Mouse (Mus musculus) ES-Bruce4 (cell line): ENCODE measurements around the gene Patz1. TPM values are rescaled to one million over a fixed set of nuclear protein-coding genes. Genes with fewer than 3 reads are reported as not detected.

Experiments used
- H3K27ac ChIP-seq: 2 replicates; pipeline ENCODE4 v1.5.1; 2012; ENCODE audit warnings: low read length, inconsistent platforms; ENCODE audit not compliant: insufficient read depth
- H3K27me3 ChIP-seq: 2 replicates; pipeline ENCODE4 v1.6.1; 2012; ENCODE audit warnings: mild to moderate bottlenecking, low read length, inconsistent platforms; ENCODE audit not compliant: control insufficient read depth, poor library complexity, insufficient read depth, severe bottlenecking
- H3K36me3 ChIP-seq: 2 replicates; pipeline ENCODE4 v1.6.1; 2012; ENCODE audit warnings: inconsistent platforms, mild to moderate bottlenecking, low read length, moderate library complexity; ENCODE audit not compliant: control insufficient read depth, poor library complexity, insufficient read depth, severe bottlenecking
- H3K4me1 ChIP-seq: one replicate; pipeline ENCODE4 v1.8.1; 2011; ENCODE audit warnings: low read length; ENCODE audit not compliant: control insufficient read depth, insufficient read depth
- H3K4me3 ChIP-seq: 2 replicates; pipeline ENCODE4 v1.5.1; 2011; ENCODE audit warnings: low read depth, mild to moderate bottlenecking, low read length
- H3K9ac ChIP-seq: 2 replicates; pipeline ENCODE4 v1.6.1; 2012; ENCODE audit warnings: low read depth, mild to moderate bottlenecking, inconsistent platforms; ENCODE audit not compliant: poor library complexity, severe bottlenecking
- H3K9me3 ChIP-seq: replicated peaks from 2 replicates; pipeline ENCODE4 v1.6.1; 2012; ENCODE audit warnings: mild to moderate bottlenecking, low read length, inconsistent platforms; ENCODE audit not compliant: control insufficient read depth, poor library complexity, insufficient read depth, severe bottlenecking
- CTCF ChIP-seq: IDR thresholded peaks from one replicate; pipeline ENCODE4 v1.8.1; 2011; ENCODE audit warnings: low read depth, low read length
- EP300 ChIP-seq: IDR thresholded peaks from 2 replicates; pipeline ENCODE4 v1.6.1; 2011; ENCODE audit warnings: low read depth, low read length; ENCODE audit not compliant: insufficient read depth
- POLR2A ChIP-seq: IDR thresholded peaks from one replicate; pipeline ENCODE4 v1.8.1; 2011; ENCODE audit warnings: low read length; ENCODE audit not compliant: insufficient read depth
- polyA plus RNA-seq: library from polyadenylated mRNA; stranded (reverse); fragments of >200 nt; gene quantifications from 2 replicates; pipeline ENCODE4 v1.2.4, GENCODE M21; 2011; ENCODE audit warnings: low read depth; ENCODE audit not compliant: missing spikeins, insufficient read depth, insufficient read length

Patz1 gene
- polyA plus RNA-seq, 1 experiment, result 55.6 TPM

GRCm38 (mm10) chr11:3352990-3353585, 64.4 kb downstream of the Patz1 start:
- no peaks in the 10 kb centered on the region for H3K9me3 ChIP-seq
- no peak overlapping the region; the same call in 1 of the 2 replicates for H3K27ac ChIP-seq
- no peak for TF ChIP-seq EP300
- TF ChIP-seq POLR2A, result no peak
- peak; percentile 57 for TF ChIP-seq CTCF
- H3K9ac ChIP-seq, result peak overlapping the region; percentile 46
- H3K36me3 ChIP-seq, result peaks cover 29% of the 10 kb centered on the region
- H3K4me3 ChIP-seq, result peak overlapping the region; percentile 54
- no peaks in the 10 kb centered on the region for H3K27me3 ChIP-seq
- H3K4me1 ChIP-seq, result peaks cover 2% of the 10 kb centered on the region

Other genes starting within 250 kb of the Patz1 start
- gene Sfi1, start 95.4 kb upstream of the Patz1 start, polyA plus RNA-seq, result 17.1 and 21.8 TPM in 2 replicates
- gene Eif4enif1, start 86.5 kb upstream of the Patz1 start, polyA plus RNA-seq, result 85.6 and 99.9 TPM in 2 replicates
- 148 and 170 TPM in 2 replicates for gene Drg1, start 22.5 kb upstream of the Patz1 start, polyA plus RNA-seq
- 17.0 TPM in 2 replicates for gene Pik3ip1, start 41.5 kb downstream of the Patz1 start, polyA plus RNA-seq
- 186 and 190 TPM in 2 replicates for gene Limk2, start 120.3 kb downstream of the Patz1 start, polyA plus RNA-seq
- 20.4 and 21.4 TPM in 2 replicates for gene Rnf185, start 163.5 kb downstream of the Patz1 start, polyA plus RNA-seq
- 0.28 TPM in 1 of 2 replicates, not detected in the other for gene Pla2g3, start 199.4 kb downstream of the Patz1 start, polyA plus RNA-seq
- gene Inpp5j, start 215.9 kb downstream of the Patz1 start, polyA plus RNA-seq, result 0.22 TPM in 1 of 2 replicates, not detected in the other
- 19.6 and 25.5 TPM in 2 replicates for gene Selenom, start 225.8 kb downstream of the Patz1 start, polyA plus RNA-seq